Mouse (Mus musculus): Measurements from ENCODE around the gene Fam214b. TPM values are rescaled to one million over a fixed set of nuclear protein-coding genes. Genes with fewer than 3 reads are reported as not detected.
A peak's percentile ranks its signal among the peaks of the same experiment; 100 is the strongest.

Fam214b gene
- polyA plus RNA-seq, 1 experiment = 4.8 TPM

DNA sequence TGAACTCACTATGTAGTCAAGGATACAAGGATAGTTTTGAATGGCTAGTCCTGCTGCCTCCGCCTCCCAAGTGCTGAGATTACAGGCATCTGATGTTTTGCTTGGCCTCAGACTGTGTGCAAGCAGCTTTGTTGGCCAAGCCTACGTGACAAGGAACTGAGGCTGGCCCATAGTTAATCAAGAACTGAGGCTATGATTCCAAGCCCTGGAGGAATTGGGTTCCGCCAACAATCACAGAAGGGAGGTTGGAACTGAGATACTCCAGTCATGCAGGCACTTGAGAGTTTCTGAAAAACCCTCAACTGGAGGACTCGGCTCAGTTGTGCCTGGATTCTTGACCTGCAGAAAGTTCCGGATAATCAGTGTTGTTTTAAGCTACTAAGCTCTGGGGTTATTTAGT, 11.6 kb upstream of the Fam214b start:
- no peak overlapping the region for H3ac ChIP-seq (ENCODE audit: control insufficient read depth, insufficient read length, low read depth)
- TF ChIP-seq USF1 (IDR thresholded peaks at IDR 0.05; ENCODE audit: low read depth) (no peak), CEBPB (IDR thresholded peaks at IDR 0.05; ENCODE audit: low read depth) (no peak), MYOD1 (IDR thresholded peaks at IDR 0.05; ENCODE audit: control insufficient read depth, insufficient read length, low read depth) (no peak), MYOG (IDR thresholded peaks at IDR 0.05; ENCODE audit: control insufficient read depth, extremely low read depth, insufficient read length) (no peak)
- H3K36me3 ChIP-seq (ENCODE audit: control insufficient read depth, insufficient read depth) = no peaks in the 10 kb centered on the region
- no peak overlapping the region for H3K4me3 ChIP-seq (ENCODE audit: insufficient read depth, poor library complexity, severe bottlenecking)
- H3K27me3 ChIP-seq (ENCODE audit: control insufficient read depth, insufficient read depth, insufficient read length) = peaks cover 17% of the 10 kb centered on the region
- no peaks in the 10 kb centered on the region for H3K79me2 ChIP-seq (ENCODE audit: control insufficient read depth, insufficient read depth)
- no peaks in the 10 kb centered on the region for H3K79me3 ChIP-seq (ENCODE audit: low read depth)

DNA sequence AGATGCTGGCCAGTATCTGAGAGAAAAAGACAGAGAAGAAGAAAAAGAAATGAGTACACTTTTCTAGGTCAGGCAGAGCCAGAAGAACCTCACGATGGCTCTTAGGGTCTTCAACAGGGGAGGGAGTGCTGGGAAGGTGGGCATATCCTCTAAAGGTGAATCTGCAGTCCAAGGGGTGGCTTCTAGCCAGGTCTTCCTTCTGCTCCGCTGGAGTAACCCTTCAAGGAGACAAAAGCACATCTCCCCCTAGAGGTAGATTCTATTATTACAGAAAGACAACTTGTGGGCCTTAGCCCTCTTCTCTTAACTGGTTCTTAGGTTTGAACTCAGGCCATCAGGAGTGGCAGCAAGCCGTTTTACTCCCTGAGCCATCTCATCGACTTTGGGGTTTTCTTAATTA, 6.6 kb upstream of the Fam214b start:
- Histone ChIP-seq H3ac (ENCODE audit: control insufficient read depth, insufficient read length, low read depth) (no peak overlapping the region), H3K36me3 (ENCODE audit: control insufficient read depth, insufficient read depth) (no peaks in the 10 kb centered on the region), H3K4me3 (ENCODE audit: insufficient read depth, poor library complexity, severe bottlenecking) (no peak overlapping the region), H3K79me2 (ENCODE audit: control insufficient read depth, insufficient read depth) (no peaks in the 10 kb centered on the region), H3K27me3 (ENCODE audit: control insufficient read depth, insufficient read depth, insufficient read length) (no peaks in the 10 kb centered on the region), H3K79me3 (ENCODE audit: low read depth) (no peaks in the 10 kb centered on the region)
- no peak for TF ChIP-seq FOSL1 (IDR thresholded peaks at IDR 0.05; ENCODE audit: insufficient read depth, low read length, poor library complexity, severe bottlenecking)

DNA sequence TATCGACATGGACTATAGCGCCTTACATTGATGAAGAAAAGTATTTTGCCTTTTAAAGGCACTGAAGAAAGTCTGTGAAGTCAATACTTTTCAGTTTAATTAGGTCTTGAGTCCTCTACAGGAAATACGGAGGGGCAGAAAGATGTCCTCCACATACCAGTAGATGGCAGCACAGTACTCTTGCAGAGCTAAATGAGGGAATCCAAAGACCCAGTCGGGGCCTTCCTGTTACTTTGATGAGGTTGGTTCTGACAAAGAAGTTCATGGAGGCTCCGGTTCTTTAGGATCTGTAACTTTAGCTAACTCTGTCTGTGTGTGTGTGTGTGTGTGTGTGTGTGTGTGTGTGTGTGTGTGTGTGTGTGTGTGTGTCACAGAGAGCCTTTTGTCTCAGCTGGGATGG, 1.2 kb upstream of the Fam214b start:
- no peaks in the 10 kb centered on the region for H3K36me3 ChIP-seq (ENCODE audit: control insufficient read depth, insufficient read depth)
- H3K4me3 ChIP-seq (ENCODE audit: insufficient read depth, poor library complexity, severe bottlenecking) = no peak overlapping the region
- no peak overlapping the region for H3ac ChIP-seq (ENCODE audit: control insufficient read depth, insufficient read length, low read depth)
- no peaks in the 10 kb centered on the region for H3K79me3 ChIP-seq (ENCODE audit: low read depth)
- no peaks in the 10 kb centered on the region for H3K79me2 ChIP-seq (ENCODE audit: control insufficient read depth, insufficient read depth)
- H3K27me3 ChIP-seq (ENCODE audit: control insufficient read depth, insufficient read depth, insufficient read length) = no peaks in the 10 kb centered on the region
- TF ChIP-seq CEBPB (IDR thresholded peaks at IDR 0.05; ENCODE audit: low read depth) (no peak), MAX (IDR thresholded peaks at IDR 0.05) (no peak), CTCF (IDR thresholded peaks at IDR 0.05; ENCODE audit: control insufficient read depth, insufficient read depth, insufficient read length) (peak; percentile 24), USF1 (IDR thresholded peaks at IDR 0.05; ENCODE audit: low read depth) (no peak)

DNA sequence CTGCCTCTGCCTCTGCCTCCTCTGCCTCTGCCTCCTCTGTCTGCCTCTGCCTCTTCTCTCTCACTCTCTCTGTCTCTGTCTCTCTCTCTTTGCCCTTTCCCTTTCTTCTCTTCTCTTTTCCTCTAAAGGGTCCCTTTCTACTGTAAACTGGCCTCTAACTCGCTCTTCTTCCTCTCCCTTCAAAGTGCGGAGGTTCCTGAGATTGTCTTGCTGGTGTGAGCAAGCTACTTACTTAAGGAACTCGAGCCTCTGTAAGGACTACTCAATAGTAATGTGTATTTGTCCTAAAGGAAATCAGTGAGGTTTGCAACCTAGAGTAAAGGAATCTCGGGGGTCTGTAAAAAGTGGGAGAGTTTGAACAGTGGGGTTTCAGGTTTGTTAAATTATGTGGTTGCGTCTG, 587 bp upstream of the Fam214b start:
- Histone ChIP-seq H3ac (ENCODE audit: control insufficient read depth, insufficient read length, low read depth) (no peak overlapping the region), H3K4me3 (ENCODE audit: insufficient read depth, poor library complexity, severe bottlenecking) (no peak overlapping the region), H3K79me3 (ENCODE audit: low read depth) (no peaks in the 10 kb centered on the region), H3K27me3 (ENCODE audit: control insufficient read depth, insufficient read depth, insufficient read length) (no peaks in the 10 kb centered on the region), H3K36me3 (ENCODE audit: control insufficient read depth, insufficient read depth) (no peaks in the 10 kb centered on the region), H3K79me2 (ENCODE audit: control insufficient read depth, insufficient read depth) (no peaks in the 10 kb centered on the region)
- TF ChIP-seq MYOG (IDR thresholded peaks at IDR 0.05; ENCODE audit: control insufficient read depth, extremely low read depth, insufficient read length) (no peak), FOSL1 (IDR thresholded peaks at IDR 0.05; ENCODE audit: insufficient read depth, low read length, poor library complexity, severe bottlenecking) (no peak), CTCF (IDR thresholded peaks at IDR 0.05; ENCODE audit: control insufficient read depth, insufficient read depth, insufficient read length) (no peak), MAX (IDR thresholded peaks at IDR 0.05) (no peak), MYOD1 (IDR thresholded peaks at IDR 0.05; ENCODE audit: control insufficient read depth, insufficient read length, low read depth) (no peak), CEBPB (IDR thresholded peaks at IDR 0.05; ENCODE audit: low read depth) (no peak), USF1 (IDR thresholded peaks at IDR 0.05; ENCODE audit: low read depth) (no peak)

DNA sequence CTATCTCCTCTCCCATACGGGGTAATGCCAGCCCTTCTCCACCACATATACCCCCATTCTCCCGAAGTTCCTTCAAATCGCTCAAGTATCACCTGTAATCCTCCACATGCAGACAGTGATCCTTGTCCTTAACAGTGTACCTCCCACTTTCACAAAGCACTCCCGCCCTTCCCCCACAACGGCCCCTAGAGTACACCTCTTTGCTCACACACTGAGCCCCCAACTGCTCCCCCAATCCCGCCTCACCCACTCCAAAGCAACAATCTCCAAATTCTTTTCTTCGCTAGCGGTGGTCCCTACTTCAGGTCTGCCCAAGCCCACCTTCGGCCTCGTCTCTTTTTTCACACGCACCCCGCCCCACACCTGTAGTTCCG, 748 bp downstream of the Fam214b start:
- Histone ChIP-seq H3K36me3 (ENCODE audit: control insufficient read depth, insufficient read depth) (no peaks in the 10 kb centered on the region), H3K79me3 (ENCODE audit: low read depth) (no peaks in the 10 kb centered on the region), H3K4me3 (ENCODE audit: insufficient read depth, poor library complexity, severe bottlenecking) (peak overlapping the region; percentile 31), H3K27me3 (ENCODE audit: control insufficient read depth, insufficient read depth, insufficient read length) (no peaks in the 10 kb centered on the region), H3K79me2 (ENCODE audit: control insufficient read depth, insufficient read depth) (no peaks in the 10 kb centered on the region), H3ac (ENCODE audit: control insufficient read depth, insufficient read length, low read depth) (no peak overlapping the region)
- TF ChIP-seq CEBPB (IDR thresholded peaks at IDR 0.05; ENCODE audit: low read depth) (no peak), MYOD1 (IDR thresholded peaks at IDR 0.05; ENCODE audit: control insufficient read depth, insufficient read length, low read depth) (no peak), MYOG (IDR thresholded peaks at IDR 0.05; ENCODE audit: control insufficient read depth, extremely low read depth, insufficient read length) (no peak), MAX (IDR thresholded peaks at IDR 0.05) (no peak), USF1 (IDR thresholded peaks at IDR 0.05; ENCODE audit: low read depth) (no peak)

DNA sequence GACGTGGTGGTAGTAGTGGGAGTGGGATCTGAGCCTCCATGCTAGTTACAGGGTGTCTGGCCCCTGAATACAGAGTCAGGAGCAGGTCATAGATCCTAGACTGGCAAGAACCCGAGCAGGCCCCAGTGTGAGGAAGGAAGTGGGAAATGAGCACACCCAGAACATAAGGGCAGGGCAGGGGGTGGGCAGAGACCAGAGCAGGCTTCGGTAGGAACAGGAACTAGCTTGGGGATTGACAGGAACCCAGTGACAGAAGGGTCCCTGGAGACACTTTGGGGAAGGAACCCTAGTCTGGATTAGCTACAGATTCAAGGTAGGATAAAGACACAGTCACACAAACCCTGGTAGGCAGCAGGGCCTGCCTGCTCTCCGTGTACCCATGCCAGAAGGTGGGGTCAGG, 1.3 kb downstream of the Fam214b start:
- Histone ChIP-seq H3K36me3 (ENCODE audit: control insufficient read depth, insufficient read depth) (no peaks in the 10 kb centered on the region), H3K79me3 (ENCODE audit: low read depth) (no peaks in the 10 kb centered on the region), H3K79me2 (ENCODE audit: control insufficient read depth, insufficient read depth) (no peaks in the 10 kb centered on the region), H3K4me3 (ENCODE audit: insufficient read depth, poor library complexity, severe bottlenecking) (no peak overlapping the region), H3K27me3 (ENCODE audit: control insufficient read depth, insufficient read depth, insufficient read length) (no peaks in the 10 kb centered on the region), H3ac (ENCODE audit: control insufficient read depth, insufficient read length, low read depth) (no peak overlapping the region)
- TF ChIP-seq CTCF (IDR thresholded peaks at IDR 0.05; ENCODE audit: control insufficient read depth, insufficient read depth, insufficient read length) (no peak), USF1 (IDR thresholded peaks at IDR 0.05; ENCODE audit: low read depth) (no peak), CEBPB (IDR thresholded peaks at IDR 0.05; ENCODE audit: low read depth) (no peak), MYOG (IDR thresholded peaks at IDR 0.05; ENCODE audit: control insufficient read depth, extremely low read depth, insufficient read length) (no peak), FOSL1 (IDR thresholded peaks at IDR 0.05; ENCODE audit: insufficient read depth, low read length, poor library complexity, severe bottlenecking) (no peak), MAX (IDR thresholded peaks at IDR 0.05) (no peak), MYOD1 (IDR thresholded peaks at IDR 0.05; ENCODE audit: control insufficient read depth, insufficient read length, low read depth) (no peak)
